Comparison of ENCODE assay signal across 8 mouse cellular contexts in genomic region chr12:3235124-3235631, GRCm38 (mm10).
A peak's percentile ranks its signal among the peaks of the same experiment; 100 is the strongest.
DNase-seq lines count a peak whose midpoint lies in the region; ATAC-seq lines count a peak whose summit lies in the region.

No protein-coding gene starts in this region.

- H3K4me2 ChIP-seq in hindbrain, embryonic 13.5 days: peak overlapping the region; percentile 53

- no peaks in the 10 kb centered on the region for H3K9me3 ChIP-seq in hindbrain, embryonic 13.5 days

- peak overlapping the region; percentile 70 for H3K9ac ChIP-seq in hindbrain, embryonic 13.5 days

- H3K36me3 ChIP-seq in hindbrain, embryonic 13.5 days: peaks cover 28% of the 10 kb centered on the region

- peak; percentile 85 for ATAC-seq in hindbrain, embryonic 13.5 days (ENCODE audit: low FRiP score)

- no peaks in the 10 kb centered on the region for H3K27me3 ChIP-seq in hindbrain, embryonic 13.5 days

- H3K4me1 ChIP-seq in hindbrain, embryonic 13.5 days (replicated peaks): peaks cover 10% of the 10 kb centered on the region

- peak overlapping the region; percentile 59 for H3K4me3 ChIP-seq in hindbrain, embryonic 13.5 days

- WGBS in hindbrain, embryonic 13.5 days: 32% methylated on average over 36 of the region's 36 CpGs

- peak; percentile 96 for DNase-seq in NIH3T3 (ENCODE audit: low read depth)
- peak; percentile 99 for DNase-seq in cerebellum, adult 9-11 months
- peak; percentile 97 to 98 for DNase-seq in frontal cortex, adult 2 months (ENCODE audit: extremely low spot score in 1 of 2, low spot score in 1 of 2)
- peak; percentile 63 to 72 for DNase-seq in layer of hippocampus, postnatal 25 days (ENCODE audit: extremely low spot score in 1 of 2, low spot score in 1 of 2)
- DNase-seq in lung, postnatal 25 days (ENCODE audit: low spot score): peak; percentile 99
- DNase-seq in retina, embryonic 14.5 days (ENCODE audit: low spot score): peak; percentile 95
- DNase-seq in thymus, postnatal 4 days: peak; percentile 83

- H3K27ac ChIP-seq in hindbrain, embryonic 13.5 days: peak overlapping the region; percentile 89

Comparison
In these comparisons a context has a peak if more than half of its experiments do, and no peak if none do; other contexts are left out.
1. Peak in every context shown above with its lines: DNase-seq, ATAC-seq, H3K4me3 ChIP-seq and H3K27ac ChIP-seq.